Mouse (Mus musculus): ENCODE measurements around the gene Ikzf2. TPM values are rescaled to one million over a fixed set of nuclear protein-coding genes. Genes with fewer than 3 reads are reported as not detected.

The Ikzf2 gene
- polyA plus RNA-seq, 1 experiment from 2014 or later, result 4.8 TPM

GRCm38 (mm10) chr1:69634259-69634658 is 52.8 kb downstream of the Ikzf2 start:
- Histone ChIP-seq H3K4me3 (replicated peaks) (no peak overlapping the region), H3K9me3 (no peaks in the 10 kb centered on the region), H3K27me3 (no peaks in the 10 kb centered on the region), H3K27ac (no peak overlapping the region), H3K4me1 (replicated peaks) (no peaks in the 10 kb centered on the region), H3K9ac (replicated peaks) (no peak overlapping the region), H3K36me3 (no peaks in the 10 kb centered on the region), H3K4me2 (no peak overlapping the region)
- ATAC-seq (ENCODE audit: insufficient number of reproducible peaks, insufficient read depth, low FRiP score, low TSS enrichment, low read depth), result no peak
- WGBS, result 89% methylated on average over 2 of the region's 2 CpGs

- no peak overlapping the region for H3K27ac ChIP-seq
- no peak for ATAC-seq (ENCODE audit: insufficient number of reproducible peaks, insufficient read depth, low FRiP score, low TSS enrichment, low read depth)
- no peak overlapping the region for H3K4me2 ChIP-seq
- H3K4me3 ChIP-seq (replicated peaks), result no peak overlapping the region
- no peaks in the 10 kb centered on the region for H3K27me3 ChIP-seq
- H3K4me1 ChIP-seq (replicated peaks), result no peaks in the 10 kb centered on the region
- 84% methylated on average over 6 of the region's 6 CpGs for WGBS
- H3K36me3 ChIP-seq, result no peaks in the 10 kb centered on the region
- H3K9ac ChIP-seq (replicated peaks), result no peak overlapping the region
- no peaks in the 10 kb centered on the region for H3K9me3 ChIP-seq
These were observed 56.5 kb downstream of the Ikzf2 start for GRCm38 (mm10) chr1:69630508-69630907.

GRCm38 (mm10) chr1:69629513-69629912 is 57.5 kb downstream of the Ikzf2 start:
- Histone ChIP-seq H3K27me3 (no peaks in the 10 kb centered on the region), H3K4me3 (replicated peaks) (no peak overlapping the region), H3K27ac (no peak overlapping the region), H3K36me3 (no peaks in the 10 kb centered on the region), H3K9ac (replicated peaks) (no peak overlapping the region), H3K9me3 (no peaks in the 10 kb centered on the region), H3K4me2 (no peak overlapping the region), H3K4me1 (replicated peaks) (no peaks in the 10 kb centered on the region)
- ATAC-seq (ENCODE audit: insufficient number of reproducible peaks, insufficient read depth, low FRiP score, low TSS enrichment, low read depth), result no peak
- WGBS, result 68% methylated on average over 8 of the region's 8 CpGs

- H3K27ac ChIP-seq, result no peak overlapping the region
- ATAC-seq (ENCODE audit: insufficient number of reproducible peaks, insufficient read depth, low FRiP score, low TSS enrichment, low read depth), result no peak
- H3K9ac ChIP-seq (replicated peaks), result no peak overlapping the region
- 80% methylated on average over 5 of the region's 5 CpGs for WGBS
- no peaks in the 10 kb centered on the region for H3K27me3 ChIP-seq
- no peaks in the 10 kb centered on the region for H3K9me3 ChIP-seq
- H3K4me1 ChIP-seq (replicated peaks), result peaks cover 10% of the 10 kb centered on the region; the same call in 1 of the 2 replicates
- no peak overlapping the region for H3K4me3 ChIP-seq (replicated peaks)
- H3K4me2 ChIP-seq, result no peak overlapping the region
- H3K36me3 ChIP-seq, result no peaks in the 10 kb centered on the region
These were observed 75.0 kb downstream of the Ikzf2 start for GRCm38 (mm10) chr1:69612076-69612475.

- Histone ChIP-seq H3K27me3 (no peaks in the 10 kb centered on the region), H3K27ac (no peak overlapping the region), H3K9me3 (no peaks in the 10 kb centered on the region), H3K4me3 (replicated peaks) (no peak overlapping the region), H3K9ac (replicated peaks) (no peak overlapping the region), H3K4me2 (no peak overlapping the region), H3K36me3 (no peaks in the 10 kb centered on the region), H3K4me1 (replicated peaks) (peaks cover 10% of the 10 kb centered on the region; the same call in 1 of the 2 replicates)
- WGBS, result 81% methylated on average over 4 of the region's 4 CpGs
- ATAC-seq (ENCODE audit: insufficient number of reproducible peaks, insufficient read depth, low FRiP score, low TSS enrichment, low read depth), result no peak
These were observed 75.8 kb downstream of the Ikzf2 start for GRCm38 (mm10) chr1:69611204-69611725.

GRCm38 (mm10) chr1:69610791-69611190 is 76.3 kb downstream of the Ikzf2 start:
- H3K4me3 ChIP-seq (replicated peaks), result no peak overlapping the region
- H3K9me3 ChIP-seq, result no peaks in the 10 kb centered on the region
- H3K4me1 ChIP-seq (replicated peaks), result peaks cover 10% of the 10 kb centered on the region; the same call in 1 of the 2 replicates
- no peaks in the 10 kb centered on the region for H3K27me3 ChIP-seq
- H3K36me3 ChIP-seq, result no peaks in the 10 kb centered on the region
- no peak overlapping the region for H3K27ac ChIP-seq
- H3K4me2 ChIP-seq, result no peak overlapping the region
- 61% methylated on average over 7 of the region's 7 CpGs for WGBS
- H3K9ac ChIP-seq (replicated peaks), result no peak overlapping the region
- ATAC-seq (ENCODE audit: insufficient number of reproducible peaks, insufficient read depth, low FRiP score, low TSS enrichment, low read depth), result no peak

GRCm38 (mm10) chr1:69608846-69609245 is 78.2 kb downstream of the Ikzf2 start:
- Histone ChIP-seq H3K9ac (replicated peaks) (no peak overlapping the region), H3K4me3 (replicated peaks) (no peak overlapping the region), H3K4me2 (no peak overlapping the region), H3K27me3 (no peaks in the 10 kb centered on the region), H3K27ac (no peak overlapping the region), H3K9me3 (no peaks in the 10 kb centered on the region), H3K4me1 (replicated peaks) (peaks cover 10% of the 10 kb centered on the region; the same call in 1 of the 2 replicates), H3K36me3 (no peaks in the 10 kb centered on the region)
- no peak; the same call in 1 of the 2 replicates for ATAC-seq (ENCODE audit: insufficient number of reproducible peaks, insufficient read depth, low FRiP score, low TSS enrichment, low read depth)
- WGBS, result 87% methylated on average over 5 of the region's 5 CpGs

GRCm38 (mm10) chr1:69606844-69607243 is 80.2 kb downstream of the Ikzf2 start:
- no peak overlapping the region for H3K9ac ChIP-seq (replicated peaks)
- no peak overlapping the region for H3K4me2 ChIP-seq
- no peaks in the 10 kb centered on the region for H3K27me3 ChIP-seq
- H3K9me3 ChIP-seq, result no peaks in the 10 kb centered on the region
- H3K36me3 ChIP-seq, result no peaks in the 10 kb centered on the region
- no peak overlapping the region for H3K4me3 ChIP-seq (replicated peaks)
- WGBS, result 81% methylated on average over 1 of the region's 1 CpGs
- no peak overlapping the region for H3K27ac ChIP-seq
- peaks cover 10% of the 10 kb centered on the region; the same call in 1 of the 2 replicates for H3K4me1 ChIP-seq (replicated peaks)
- no peak for ATAC-seq (ENCODE audit: insufficient number of reproducible peaks, insufficient read depth, low FRiP score, low TSS enrichment, low read depth)

- WGBS, result 73% methylated on average over 3 of the region's 3 CpGs
- Histone ChIP-seq H3K9ac (replicated peaks) (no peak overlapping the region), H3K4me1 (replicated peaks) (no peaks in the 10 kb centered on the region), H3K27ac (no peak overlapping the region), H3K4me2 (no peak overlapping the region), H3K9me3 (no peaks in the 10 kb centered on the region), H3K36me3 (no peaks in the 10 kb centered on the region), H3K27me3 (peaks cover 4% of the 10 kb centered on the region; the same call in 1 of the 2 replicates), H3K4me3 (replicated peaks) (no peak overlapping the region)
- ATAC-seq (ENCODE audit: insufficient number of reproducible peaks, insufficient read depth, low FRiP score, low TSS enrichment, low read depth), result no peak
These were observed 82.8 kb downstream of the Ikzf2 start for GRCm38 (mm10) chr1:69604213-69604612.

GRCm38 (mm10) chr1:69600954-69601353 is 86.1 kb downstream of the Ikzf2 start:
- no peak overlapping the region for H3K4me3 ChIP-seq (replicated peaks)
- H3K4me1 ChIP-seq (replicated peaks), result peaks cover 3% of the 10 kb centered on the region; the same call in 1 of the 2 replicates
- H3K9me3 ChIP-seq, result no peaks in the 10 kb centered on the region
- H3K27ac ChIP-seq, result no peak overlapping the region
- H3K27me3 ChIP-seq, result peaks cover 4% of the 10 kb centered on the region; the same call in 1 of the 2 replicates
- ATAC-seq (ENCODE audit: insufficient number of reproducible peaks, insufficient read depth, low FRiP score, low TSS enrichment, low read depth), result no peak
- H3K9ac ChIP-seq (replicated peaks), result no peak overlapping the region
- H3K4me2 ChIP-seq, result no peak overlapping the region
- WGBS, result 78% methylated on average over 1 of the region's 1 CpGs
- H3K36me3 ChIP-seq, result no peaks in the 10 kb centered on the region

GRCm38 (mm10) chr1:69599074-69599772 is 87.8 kb downstream of the Ikzf2 start:
- peaks cover 4% of the 10 kb centered on the region; the same call in 1 of the 2 replicates for H3K27me3 ChIP-seq
- no peak overlapping the region for H3K4me3 ChIP-seq (replicated peaks)
- H3K4me2 ChIP-seq, result no peak overlapping the region
- WGBS, result 81% methylated on average over 12 of the region's 12 CpGs
- H3K9ac ChIP-seq (replicated peaks), result no peak overlapping the region
- ATAC-seq (ENCODE audit: insufficient number of reproducible peaks, insufficient read depth, low FRiP score, low TSS enrichment, low read depth), result no peak
- no peaks in the 10 kb centered on the region for H3K9me3 ChIP-seq
- H3K27ac ChIP-seq, result no peak overlapping the region
- peaks cover 3% of the 10 kb centered on the region; the same call in 1 of the 2 replicates for H3K4me1 ChIP-seq (replicated peaks)
- H3K36me3 ChIP-seq, result no peaks in the 10 kb centered on the region

Data from limb, embryonic 12.5 days (tissue).